Mouse (Mus musculus) forebrain, embryonic 11.5 days (tissue): ENCODE measurements around the gene Cdc14a. TPM values are rescaled to one million over a fixed set of nuclear protein-coding genes. Genes with fewer than 3 reads are reported as not detected.

ENCODE experiments used
- ATAC-seq: fragments of 200-750 bp; cut with Nextera tagmentation; replicated peaks from 2 replicates; pipeline ENCODE4 v1.8.0; 2017; ENCODE audit warnings: moderate TSS enrichment; ENCODE audit not compliant: low FRiP score
- DNase-seq: peaks from one replicate; pipeline ENCODE4 v3.0.0-alpha.2; 2017; ENCODE audit warnings: low spot score
- H3K27ac ChIP-seq: fragments of 300-500 bp; sonication (generic); 2 replicates; pipeline ENCODE4 v1.5.1; 2014; ENCODE audit warnings: low read depth, low read length
- H3K27me3 ChIP-seq: fragments of 300-500 bp; sonication (generic); 2 replicates; pipeline ENCODE4 v1.6.1; 2014; ENCODE audit warnings: mild to moderate bottlenecking, low read length, mixed read lengths; ENCODE audit not compliant: control insufficient read depth, insufficient read depth
- H3K36me3 ChIP-seq: fragments of 300-500 bp; sonication (generic); 2 replicates; pipeline ENCODE4 v1.6.1; 2014; ENCODE audit warnings: mild to moderate bottlenecking, low read length, moderate library complexity, mixed read lengths; ENCODE audit not compliant: control insufficient read depth, insufficient read depth
- H3K4me1 ChIP-seq: fragments of 300-500 bp; sonication (generic); replicated peaks from 2 replicates; pipeline ENCODE4 v1.6.1; 2014; ENCODE audit warnings: low read length, mixed read lengths; ENCODE audit not compliant: control insufficient read depth, insufficient read depth
- H3K4me2 ChIP-seq: fragments of 300-500 bp; sonication (generic); 2 replicates; pipeline ENCODE4 v1.6.1; 2014; ENCODE audit warnings: low read depth, mild to moderate bottlenecking, low read length, moderate library complexity, mixed read lengths; ENCODE audit not compliant: severe bottlenecking
- H3K4me3 ChIP-seq: fragments of 300-500 bp; sonication (generic); 2 replicates; pipeline ENCODE4 v1.5.1; 2014; ENCODE audit warnings: low read depth, low read length
- H3K9ac ChIP-seq: fragments of 300-500 bp; sonication (generic); 2 replicates; pipeline ENCODE4 v1.6.1; 2014; ENCODE audit warnings: low read length
- H3K9me3 ChIP-seq: fragments of 300-500 bp; sonication (generic); 2 replicates; pipeline ENCODE4 v1.6.1; 2016; ENCODE audit warnings: low read length, mixed read lengths; ENCODE audit not compliant: control insufficient read depth
- WGBS: fragments of 180-500 bp; shearing (Covaris S2); extraction: QIAGEN DNeasy Blood & Tissue Kit; methylation state at CpG from one replicate; pipeline ENCODE4 v1.1.7; 2014; 5-methylcytosine and 5-hydroxymethylcytosine counted together
- polyA plus RNA-seq: library from polyadenylated mRNA; unstranded; fragments of >200 nt; fragmentation: Nextera tagmentation; extraction: Ambion mirVana; gene quantifications from 2 replicates; pipeline ENCODE4 v1.2.1, GENCODE M21; 2014

The Cdc14a gene
- polyA plus RNA-seq, 1 experiment from 2014 or later = 23.0 TPM

GRCm38 (mm10) chr3:116374486-116374885 lies 49.3 kb downstream of the Cdc14a start:
- Histone ChIP-seq H3K9me3 (no peaks in the 10 kb centered on the region), H3K4me1 (no peaks in the 10 kb centered on the region; the same call in 1 of the 2 replicates), H3K4me3 (no peak overlapping the region), H3K27ac (no peak overlapping the region), H3K27me3 (no peaks in the 10 kb centered on the region), H3K9ac (no peak overlapping the region), H3K4me2 (no peak overlapping the region), H3K36me3 (no peaks in the 10 kb centered on the region)
- no peak for DNase-seq
- 86% methylated on average over 5 of the region's 5 CpGs for WGBS
- ATAC-seq = no peak

- ATAC-seq = no peak
- H3K4me1 ChIP-seq = peaks cover 7% of the 10 kb centered on the region; the same call in 1 of the 2 replicates
- H3K4me3 ChIP-seq = no peak overlapping the region
- no peaks in the 10 kb centered on the region for H3K27me3 ChIP-seq
- no peak overlapping the region for H3K4me2 ChIP-seq
- no peak overlapping the region for H3K9ac ChIP-seq
- no peak for DNase-seq
- H3K9me3 ChIP-seq = no peaks in the 10 kb centered on the region
- no peaks in the 10 kb centered on the region for H3K36me3 ChIP-seq
- H3K27ac ChIP-seq = no peak overlapping the region
- WGBS = 72% methylated on average over 6 of the region's 6 CpGs
Observed at GRCm38 (mm10) chr3:116373196-116373595, 50.6 kb downstream of the Cdc14a start.

- no peak for DNase-seq
Observed at GRCm38 (mm10) chr3:116368868-116369437, 54.9 kb downstream of the Cdc14a start.

GRCm38 (mm10) chr3:116366125-116366524 lies 57.7 kb downstream of the Cdc14a start:
- peaks cover 3% of the 10 kb centered on the region; the same call in 1 of the 2 replicates for H3K36me3 ChIP-seq
- no peak for ATAC-seq
- H3K27me3 ChIP-seq = no peaks in the 10 kb centered on the region

More at GRCm38 (mm10) chr3:116368868-116369437, 54.9 kb downstream of the Cdc14a start:
- Histone ChIP-seq H3K9me3 (no peaks in the 10 kb centered on the region), H3K36me3 (peaks cover 3% of the 10 kb centered on the region; the same call in 1 of the 2 replicates), H3K4me1 (peaks cover 8% of the 10 kb centered on the region; the same call in 1 of the 2 replicates), H3K4me3 (no peak overlapping the region), H3K27me3 (no peaks in the 10 kb centered on the region), H3K27ac (no peak overlapping the region), H3K9ac (no peak overlapping the region), H3K4me2 (no peak overlapping the region)
- peak; percentile 79 for ATAC-seq
- WGBS = 9% methylated on average over 4 of the region's 4 CpGs

GRCm38 (mm10) chr3:116361906-116362305 lies 61.9 kb downstream of the Cdc14a start:
- no peak overlapping the region for H3K9ac ChIP-seq
- H3K4me2 ChIP-seq = no peak overlapping the region
- H3K27me3 ChIP-seq = no peaks in the 10 kb centered on the region
- no peak for DNase-seq
- H3K4me1 ChIP-seq = no peaks in the 10 kb centered on the region
- H3K9me3 ChIP-seq = no peaks in the 10 kb centered on the region
- 82% methylated on average over 7 of the region's 7 CpGs for WGBS
- no peak overlapping the region for H3K4me3 ChIP-seq
- ATAC-seq = no peak
- peaks cover 3% of the 10 kb centered on the region; the same call in 1 of the 2 replicates for H3K36me3 ChIP-seq
- H3K27ac ChIP-seq = no peak overlapping the region

More at GRCm38 (mm10) chr3:116366125-116366524, 57.7 kb downstream of the Cdc14a start:
- H3K9me3 ChIP-seq = no peaks in the 10 kb centered on the region
- peaks cover 8% of the 10 kb centered on the region; the same call in 1 of the 2 replicates for H3K4me1 ChIP-seq
- H3K4me2 ChIP-seq = no peak overlapping the region
- no peak overlapping the region for H3K4me3 ChIP-seq
- 86% methylated on average over 2 of the region's 2 CpGs for whole genome bisulfite sequencing
- H3K9ac ChIP-seq = no peak overlapping the region
- no peak overlapping the region for H3K27ac ChIP-seq
- no peak for DNase-seq

GRCm38 (mm10) chr3:116361101-116361500 lies 62.7 kb downstream of the Cdc14a start:
- no peaks in the 10 kb centered on the region for H3K27me3 ChIP-seq
- 93% methylated on average over 5 of the region's 5 CpGs for WGBS
- H3K4me2 ChIP-seq = no peak overlapping the region
- peaks cover 3% of the 10 kb centered on the region; the same call in 1 of the 2 replicates for H3K36me3 ChIP-seq
- H3K27ac ChIP-seq = no peak overlapping the region
- DNase-seq = no peak
- H3K9ac ChIP-seq = no peak overlapping the region
- H3K9me3 ChIP-seq = no peaks in the 10 kb centered on the region
- no peak for ATAC-seq
- no peaks in the 10 kb centered on the region for H3K4me1 ChIP-seq
- no peak overlapping the region for H3K4me3 ChIP-seq

- WGBS = 88% methylated on average over 7 of the region's 7 CpGs
- DNase-seq = no peak
Observed at GRCm38 (mm10) chr3:116357866-116358265, 66.0 kb downstream of the Cdc14a start.

GRCm38 (mm10) chr3:116357180-116357579 lies 66.7 kb downstream of the Cdc14a start:
- H3K36me3 ChIP-seq = no peaks in the 10 kb centered on the region
- ATAC-seq (no peak), DNase-seq (no peak)
- H3K4me2 ChIP-seq = no peak overlapping the region
- WGBS = 87% methylated on average over 4 of the region's 4 CpGs
- H3K9ac ChIP-seq = no peak overlapping the region
- no peak overlapping the region for H3K27ac ChIP-seq
- H3K27me3 ChIP-seq = no peaks in the 10 kb centered on the region
- no peaks in the 10 kb centered on the region for H3K9me3 ChIP-seq
- no peaks in the 10 kb centered on the region for H3K4me1 ChIP-seq
- H3K4me3 ChIP-seq = no peak overlapping the region

More at GRCm38 (mm10) chr3:116357866-116358265, 66.0 kb downstream of the Cdc14a start:
- no peak for ATAC-seq
- no peak overlapping the region for H3K27ac ChIP-seq
- no peaks in the 10 kb centered on the region for H3K9me3 ChIP-seq
- H3K4me2 ChIP-seq = no peak overlapping the region
- H3K4me1 ChIP-seq = no peaks in the 10 kb centered on the region
- no peaks in the 10 kb centered on the region for H3K27me3 ChIP-seq
- H3K9ac ChIP-seq = no peak overlapping the region
- no peak overlapping the region for H3K4me3 ChIP-seq
- H3K36me3 ChIP-seq = no peaks in the 10 kb centered on the region
